Mouse (Mus musculus): ENCODE results near the gene Tanc1.
A peak's percentile ranks its signal among the peaks of the same experiment; 100 is the strongest.

Gene Tanc1

DNA sequence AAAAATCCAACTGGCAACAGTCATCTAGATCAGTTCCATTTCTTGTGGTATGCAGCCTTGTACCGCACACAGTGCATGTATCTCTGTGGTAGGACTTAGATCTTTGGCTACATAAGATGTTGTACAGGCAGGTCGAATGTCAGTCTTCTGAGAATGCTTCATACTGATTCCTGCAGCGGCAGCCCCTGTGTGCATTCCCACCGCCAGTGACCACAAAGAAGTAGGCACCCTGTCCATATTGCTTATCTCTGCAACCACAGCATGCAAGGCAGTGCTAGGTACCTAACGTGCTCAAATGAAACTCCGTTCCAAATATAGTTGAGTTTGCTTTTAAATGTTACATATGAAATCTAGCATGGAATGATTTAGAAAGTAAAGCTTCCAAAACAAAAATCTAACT, 269.6 kb downstream of the Tanc1 start:
- DNase-seq (ENCODE audit: low spot score in 2 of 2): no peak

DNA sequence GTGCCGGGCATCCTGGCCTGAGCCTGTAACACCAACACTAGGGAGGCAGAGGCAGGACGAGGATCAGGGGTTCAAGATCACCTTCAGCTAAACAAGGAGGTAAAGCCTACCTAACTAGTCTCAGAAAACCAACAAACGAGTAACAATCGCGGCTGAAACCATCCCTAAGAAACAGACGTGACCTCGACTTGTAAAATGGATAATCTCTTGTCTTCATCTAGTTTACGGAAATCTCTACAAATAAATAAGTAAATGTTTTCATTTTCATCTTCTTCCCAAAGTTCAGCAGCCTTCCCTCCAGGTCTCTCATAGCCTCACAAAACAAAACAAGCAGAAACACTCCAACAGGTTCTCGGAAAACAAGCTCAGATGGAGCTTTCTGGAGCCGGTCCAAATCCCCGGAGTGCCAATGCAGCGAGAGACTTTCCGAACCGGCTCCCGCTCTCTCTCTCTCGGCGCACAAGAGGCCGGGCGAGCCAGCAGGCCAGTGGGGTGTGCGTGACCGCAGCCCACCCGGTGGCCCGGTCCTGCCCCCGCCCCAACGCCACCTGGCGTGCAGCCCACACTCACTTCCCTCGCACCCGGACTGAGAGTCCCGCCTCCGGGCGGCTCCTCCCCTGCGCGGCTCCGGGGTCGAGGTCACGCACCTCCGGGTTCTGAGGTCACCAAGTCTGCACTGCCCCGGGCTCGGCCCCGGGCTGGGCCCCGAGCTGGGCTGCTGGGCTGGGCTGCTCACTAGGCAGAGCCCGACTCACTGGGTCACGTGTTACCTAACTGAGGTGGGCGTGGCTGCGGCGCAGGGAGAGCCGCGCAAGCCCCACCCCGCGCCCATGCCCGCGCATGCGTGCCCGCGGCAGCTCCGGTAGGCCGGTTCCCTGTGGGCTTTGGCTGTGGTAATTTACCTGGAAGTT, 270.2 kb downstream of the Tanc1 start, which contains the start of gene Wdsub1:
Gene Wdsub1 (minus strand): TSS at position 761 of the 911 bp plus-strand sequence.
- DNase-seq (ENCODE audit: low spot score in 2 of 2): peak; percentile 88

DNA sequence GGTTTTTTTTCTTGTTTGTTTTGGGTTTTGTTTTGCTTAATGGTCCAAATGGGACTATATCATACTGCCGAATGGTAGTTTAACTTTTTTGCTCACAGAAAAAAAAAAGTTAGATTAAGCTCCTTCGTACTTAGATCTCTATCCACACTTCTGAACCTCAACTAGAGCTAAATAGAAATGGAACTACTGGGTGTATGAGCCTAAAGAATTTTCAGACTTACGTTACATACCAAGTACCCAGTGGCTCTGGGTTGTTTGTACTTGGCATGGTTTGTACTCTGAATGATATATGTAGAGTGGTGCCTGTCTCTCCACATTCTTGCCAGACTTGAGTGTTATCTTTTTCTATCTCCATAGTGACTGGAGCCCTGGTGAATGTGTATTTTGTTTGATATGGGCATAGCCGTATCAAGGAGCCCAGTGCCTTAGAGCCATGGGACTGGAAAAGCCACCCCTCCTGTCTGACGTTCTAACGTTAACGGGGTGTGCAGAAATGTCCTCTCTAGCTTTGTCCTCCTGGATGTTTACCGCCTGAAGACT, 271.0 kb downstream of the Tanc1 start:
- DNase-seq (ENCODE audit: low spot score in 2 of 2): no peak

DNA sequence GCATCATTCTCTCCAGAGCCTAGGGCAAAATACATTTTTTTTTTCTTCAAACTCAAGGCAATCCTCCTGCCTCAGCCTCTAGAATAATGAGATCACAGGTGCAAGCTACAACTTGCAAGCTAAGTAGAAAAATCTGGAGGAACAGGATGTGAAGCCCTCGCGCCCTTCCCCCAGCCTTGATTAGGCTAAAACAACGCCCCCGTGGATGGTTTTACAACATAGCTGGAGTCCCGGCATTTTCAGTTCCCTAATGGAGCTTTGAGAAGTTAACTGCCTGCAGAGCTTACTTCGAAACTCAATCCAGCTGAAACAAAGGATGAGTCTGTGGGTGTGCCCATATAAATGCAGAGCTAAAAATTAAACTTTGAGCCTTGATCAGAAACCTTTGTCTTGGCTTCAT, 277.9 kb downstream of the Tanc1 start:
- no peak for DNase-seq (ENCODE audit: low spot score in 2 of 2)
